Mouse (Mus musculus) embryonic facial prominence, embryonic 11.5 days (tissue): ENCODE results near the gene Dnah3. TPM values are rescaled to one million over a fixed set of nuclear protein-coding genes. Genes with fewer than 3 reads are reported as not detected.

Source experiments
- ATAC-seq: fragments of 200-750 bp; cut with Nextera tagmentation; replicated peaks from 2 replicates; pipeline ENCODE4 v1.8.0; 2017; ENCODE audit warnings: low read depth; ENCODE audit not compliant: insufficient number of reproducible peaks, low FRiP score, low TSS enrichment
- DNase-seq: peaks from one replicate; pipeline ENCODE4 v3.0.0-alpha.2; 2015; ENCODE audit warnings: low spot score
- H3K27ac ChIP-seq: fragments of 300-500 bp; sonication (generic); replicated peaks from 2 replicates; pipeline ENCODE4 v1.5.1; 2014; ENCODE audit warnings: mild to moderate bottlenecking, low read depth, low read length, control low read depth
- H3K27me3 ChIP-seq: fragments of 300-500 bp; sonication (generic); 2 replicates; pipeline ENCODE4 v1.6.1; 2014; ENCODE audit warnings: mild to moderate bottlenecking, low read length, moderate library complexity, mixed read lengths; ENCODE audit not compliant: control insufficient read depth, insufficient read depth
- H3K36me3 ChIP-seq: fragments of 300-500 bp; sonication (generic); replicated peaks from 2 replicates; pipeline ENCODE4 v1.6.1; 2014; ENCODE audit warnings: low read depth, mild to moderate bottlenecking, low read length, moderate library complexity, mixed read lengths; ENCODE audit not compliant: control insufficient read depth, insufficient read depth
- H3K4me1 ChIP-seq: fragments of 300-500 bp; sonication (generic); 2 replicates; pipeline ENCODE4 v1.6.1; 2014; ENCODE audit warnings: low read length, mixed read lengths; ENCODE audit not compliant: control insufficient read depth, insufficient read depth
- H3K4me2 ChIP-seq: fragments of 300-500 bp; sonication (generic); 2 replicates; pipeline ENCODE4 v1.6.1; 2014; ENCODE audit warnings: low read depth, mild to moderate bottlenecking, control low read depth, low read length, moderate library complexity
- H3K4me3 ChIP-seq: fragments of 300-500 bp; sonication (generic); 2 replicates; pipeline ENCODE4 v1.5.1; 2014; ENCODE audit warnings: low read depth, low read length, control low read depth
- H3K9ac ChIP-seq: fragments of 300-500 bp; sonication (generic); replicated peaks from 2 replicates; pipeline ENCODE4 v1.6.1; 2014; ENCODE audit warnings: mild to moderate bottlenecking, control low read depth, low read length
- H3K9me3 ChIP-seq: fragments of 300-500 bp; sonication (generic); replicated peaks from 2 replicates; pipeline ENCODE4 v1.6.1; 2016; ENCODE audit warnings: mild to moderate bottlenecking, low read length, inconsistent platforms, mixed read lengths; ENCODE audit not compliant: control insufficient read depth
- WGBS: fragments of 180-500 bp; shearing (Covaris S2); extraction: QIAGEN DNeasy Blood & Tissue Kit; methylation state at CpG from one replicate; pipeline ENCODE4 v1.1.7; 2014; 5-methylcytosine and 5-hydroxymethylcytosine counted together
- polyA plus RNA-seq: library from polyadenylated mRNA; unstranded; fragments of >200 nt; fragmentation: Nextera tagmentation; extraction: Ambion mirVana; gene quantifications from 2 replicates; pipeline ENCODE4 v1.2.1, GENCODE M21; 2014

The Dnah3 gene
- polyA plus RNA-seq, 1 experiment from 2014 or later = not detected

- Histone ChIP-seq H3K4me2 (no peak overlapping the region), H3K4me3 (no peak overlapping the region), H3K36me3 (no peaks in the 10 kb centered on the region), H3K9me3 (no peaks in the 10 kb centered on the region), H3K27me3 (no peaks in the 10 kb centered on the region), H3K4me1 (no peaks in the 10 kb centered on the region), H3K9ac (no peak overlapping the region), H3K27ac (no peak overlapping the region)
- 82% methylated on average over 3 of the region's 3 CpGs for WGBS
- ATAC-seq (no peak), DNase-seq (no peak)
Measured at GRCm38 (mm10) chr7:119980170-119980569, 114.9 kb downstream of the Dnah3 start.

DNA sequence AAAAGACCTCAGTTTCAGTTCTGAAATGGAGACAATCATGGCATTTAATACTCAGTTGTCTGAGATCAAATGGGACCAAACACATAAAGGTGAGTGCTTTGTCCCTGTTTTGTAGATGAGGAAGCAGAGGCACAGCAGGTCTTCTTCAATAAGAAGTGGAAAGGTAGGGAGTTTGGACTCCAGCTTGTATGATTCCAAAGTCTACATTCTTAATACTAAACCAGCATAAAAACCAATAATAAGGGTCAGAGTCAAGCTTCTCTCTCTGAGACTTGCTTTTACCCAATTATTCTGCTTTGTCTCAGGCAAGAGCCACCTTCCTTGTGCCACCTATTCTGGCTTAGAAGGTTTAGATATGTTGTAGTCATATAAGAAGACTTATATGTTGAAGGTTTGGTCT lies 116.5 kb downstream of the Dnah3 start:
- DNase-seq (no peak), ATAC-seq (no peak)
- Histone ChIP-seq H3K36me3 (no peaks in the 10 kb centered on the region), H3K4me1 (no peaks in the 10 kb centered on the region), H3K4me3 (no peak overlapping the region), H3K9me3 (no peaks in the 10 kb centered on the region), H3K9ac (no peak overlapping the region), H3K27ac (no peak overlapping the region), H3K27me3 (no peaks in the 10 kb centered on the region), H3K4me2 (no peak overlapping the region)

DNA sequence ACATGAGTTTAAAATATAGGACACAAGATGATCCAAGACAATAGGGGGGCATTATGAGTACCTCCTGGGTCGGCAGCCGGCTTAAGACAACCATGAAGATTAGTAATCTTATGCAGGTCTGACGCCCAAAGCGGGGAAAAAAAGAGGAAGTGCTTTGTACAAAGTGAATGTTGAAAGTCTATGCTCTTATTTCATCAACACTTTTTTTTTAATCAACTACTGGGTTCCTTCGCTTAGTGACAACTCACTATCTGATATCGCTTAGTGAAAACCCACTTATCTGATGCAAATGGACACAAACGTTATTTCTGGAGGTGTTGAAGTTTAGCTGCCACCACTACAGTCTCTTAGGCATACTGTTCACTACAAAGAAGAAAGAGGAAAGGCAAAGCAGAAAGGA lies 117.5 kb downstream of the Dnah3 start:
- ATAC-seq = no peak
- H3K9me3 ChIP-seq = no peaks in the 10 kb centered on the region
- H3K27ac ChIP-seq = no peak overlapping the region
- no peaks in the 10 kb centered on the region for H3K27me3 ChIP-seq
- H3K4me2 ChIP-seq = no peak overlapping the region
- H3K4me1 ChIP-seq = no peaks in the 10 kb centered on the region
- no peaks in the 10 kb centered on the region for H3K36me3 ChIP-seq
- 87% methylated on average over 7 of the region's 7 CpGs for WGBS
- H3K9ac ChIP-seq = no peak overlapping the region
- DNase-seq = no peak
- H3K4me3 ChIP-seq = no peak overlapping the region

GRCm38 (mm10) chr7:119976256-119976655 lies 118.8 kb downstream of the Dnah3 start:
- WGBS = 81% methylated on average over 6 of the region's 6 CpGs
- Histone ChIP-seq H3K4me2 (no peak overlapping the region), H3K9ac (no peak overlapping the region), H3K27ac (no peak overlapping the region), H3K36me3 (no peaks in the 10 kb centered on the region), H3K4me1 (no peaks in the 10 kb centered on the region), H3K9me3 (no peaks in the 10 kb centered on the region), H3K4me3 (no peak overlapping the region), H3K27me3 (no peaks in the 10 kb centered on the region)
- DNase-seq = no peak
- no peak for ATAC-seq

DNA sequence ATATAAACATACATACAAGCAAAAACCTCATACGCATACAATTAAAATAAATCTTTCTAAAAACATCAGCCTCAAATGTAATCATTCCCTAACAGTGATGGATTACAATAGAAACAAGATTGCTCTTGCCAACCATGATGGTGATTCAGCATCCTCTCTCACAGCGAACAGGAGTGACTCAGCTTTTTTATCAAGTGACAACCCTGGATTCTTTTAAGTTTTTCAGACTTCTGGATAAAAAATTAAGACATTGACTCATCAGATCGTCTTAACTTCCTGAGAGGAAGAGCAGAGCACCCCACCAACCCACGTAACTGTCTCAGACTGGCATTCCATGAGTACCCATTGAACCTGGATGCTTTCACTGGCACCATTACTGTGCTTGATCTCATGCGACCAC lies 120.9 kb downstream of the Dnah3 start:
- ATAC-seq (no peak), DNase-seq (no peak)
- H3K4me3 ChIP-seq = no peak overlapping the region
- no peak overlapping the region for H3K4me2 ChIP-seq
- no peaks in the 10 kb centered on the region for H3K27me3 ChIP-seq
- H3K36me3 ChIP-seq = no peaks in the 10 kb centered on the region
- no peaks in the 10 kb centered on the region for H3K9me3 ChIP-seq
- WGBS = 77% methylated on average over 5 of the region's 5 CpGs
- no peaks in the 10 kb centered on the region for H3K4me1 ChIP-seq
- H3K27ac ChIP-seq = no peak overlapping the region
- no peak overlapping the region for H3K9ac ChIP-seq

DNA sequence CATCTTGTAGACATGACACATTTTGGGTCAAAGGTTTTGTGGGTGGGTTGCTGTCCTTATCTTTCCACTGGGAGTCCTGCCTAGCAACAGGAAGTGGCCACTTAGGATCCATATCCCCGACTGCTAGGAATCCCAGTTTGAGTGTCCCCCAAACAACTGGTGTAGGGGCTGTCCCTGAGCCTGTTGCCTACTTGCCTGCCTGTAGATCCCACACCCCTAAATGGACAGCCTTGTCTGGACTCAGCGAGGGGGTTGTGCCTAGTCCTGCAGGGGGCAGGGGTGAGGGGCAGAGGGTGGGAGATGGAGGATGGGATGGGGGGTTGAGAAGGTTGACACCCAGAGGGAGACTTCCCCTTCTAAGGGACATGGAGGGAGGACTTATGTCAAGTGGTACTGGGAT lies 125.8 kb downstream of the Dnah3 start:
- H3K4me3 ChIP-seq = no peak overlapping the region
- ATAC-seq = no peak
- no peak overlapping the region for H3K27ac ChIP-seq
- DNase-seq = no peak
- H3K27me3 ChIP-seq = no peaks in the 10 kb centered on the region
- WGBS = 59% methylated on average over 2 of the region's 2 CpGs
- H3K36me3 ChIP-seq = no peaks in the 10 kb centered on the region
- H3K4me1 ChIP-seq = no peaks in the 10 kb centered on the region
- H3K9ac ChIP-seq = no peak overlapping the region
- no peaks in the 10 kb centered on the region for H3K9me3 ChIP-seq
- H3K4me2 ChIP-seq = no peak overlapping the region

- H3K4me3 ChIP-seq = no peak overlapping the region
- no peaks in the 10 kb centered on the region for H3K9me3 ChIP-seq
- H3K27ac ChIP-seq = no peak overlapping the region
- H3K27me3 ChIP-seq = no peaks in the 10 kb centered on the region
- H3K9ac ChIP-seq = no peak overlapping the region
- DNase-seq (no peak), ATAC-seq (no peak)
- H3K36me3 ChIP-seq = no peaks in the 10 kb centered on the region
- WGBS = 84% methylated on average over 9 of the region's 9 CpGs
- H3K4me1 ChIP-seq = no peaks in the 10 kb centered on the region
- H3K4me2 ChIP-seq = no peak overlapping the region
Measured at GRCm38 (mm10) chr7:119965651-119966395, 129.3 kb downstream of the Dnah3 start.

- DNase-seq (no peak), ATAC-seq (no peak)
- no peak overlapping the region for H3K4me3 ChIP-seq
- H3K4me1 ChIP-seq = no peaks in the 10 kb centered on the region
- H3K9ac ChIP-seq = no peak overlapping the region
- WGBS = 86% methylated on average over 4 of the region's 4 CpGs
- no peaks in the 10 kb centered on the region for H3K27me3 ChIP-seq
- H3K36me3 ChIP-seq = no peaks in the 10 kb centered on the region
- H3K27ac ChIP-seq = no peak overlapping the region
- no peak overlapping the region for H3K4me2 ChIP-seq
- no peaks in the 10 kb centered on the region for H3K9me3 ChIP-seq
Measured at GRCm38 (mm10) chr7:119965205-119965604, 129.9 kb downstream of the Dnah3 start.
